ENCODE assay signal across 8 mouse cellular contexts in genomic region chr9:100454664-100454993, GRCm38 (mm10). TPM values are rescaled to one million over a fixed set of nuclear protein-coding genes. Genes with fewer than 3 reads are reported as not detected.
DNase-seq lines count a peak whose midpoint lies in the region; ATAC-seq and TF ChIP-seq lines count a peak whose summit lies in the region.

No protein-coding gene starts in this region.

- H3K9ac ChIP-seq in limb, embryonic 14.5 days (ENCODE audit: low read depth, low read length, severe bottlenecking), result peak overlapping the region; percentile 51

- WGBS in lung, adult 2 months, result 9% methylated on average over 9 of the region's 9 CpGs
- 17% methylated on average over 9 of the region's 9 CpGs for WGBS in limb, embryonic 14.5 days
- WGBS in small intestine, adult 2 months, result 2% methylated on average over 9 of the region's 9 CpGs

- peaks cover 3% of the 10 kb centered on the region; the same call in 1 of the 2 replicates for H3K4me1 ChIP-seq in lung, adult 2 months (ENCODE audit: control insufficient read depth, insufficient read depth, low read length)
- H3K4me1 ChIP-seq in embryonic fibroblast, embryonic 13.5 days (ENCODE audit: control insufficient read depth, insufficient read depth, low read length), result no peaks in the 10 kb centered on the region
- 0 out of 2 replicates have a peak, but pooled peaks cover 5% of the 10 kb centered on the region for H3K4me1 ChIP-seq in limb, embryonic 14.5 days (ENCODE audit: control insufficient read depth, insufficient read depth, low read length)
- 0 out of 2 replicates have a peak, but pooled peaks cover 2% of the 10 kb centered on the region for H3K4me1 ChIP-seq in small intestine, adult 2 months (ENCODE audit: control insufficient read depth, insufficient read depth, insufficient read length, low read length)

- H3K27me3 ChIP-seq in limb, embryonic 14.5 days (ENCODE audit: control insufficient read depth, insufficient read depth, low read length), result no peaks in the 10 kb centered on the region
- H3K27me3 ChIP-seq in small intestine, adult 2 months (ENCODE audit: control insufficient read depth, insufficient read depth, low read length), result no peaks in the 10 kb centered on the region

- H3K27ac ChIP-seq in embryonic fibroblast, embryonic 13.5 days (ENCODE audit: insufficient read depth, low read length), result no peak overlapping the region
- no peak overlapping the region for H3K27ac ChIP-seq in limb, embryonic 14.5 days (replicated peaks; ENCODE audit: low read depth, low read length)
- no peak overlapping the region for H3K27ac ChIP-seq in small intestine, adult 2 months (ENCODE audit: insufficient read depth, low read depth, low read length)

- no peaks in the 10 kb centered on the region for H3K9me3 ChIP-seq in limb, embryonic 14.5 days (ENCODE audit: control insufficient read depth, low read length)

- no peak for TF ChIP-seq POLR2A in lung, adult 2 months (IDR thresholded peaks at IDR 0.05; ENCODE audit: borderline replicate concordance, extremely low read depth, low read depth, low read length)
- no peak for TF ChIP-seq POLR2A in embryonic fibroblast, embryonic 13.5 days (IDR thresholded peaks at IDR 0.05; ENCODE audit: low read depth, low read length)
- TF ChIP-seq POLR2A in limb, embryonic 14.5 days (IDR thresholded peaks at IDR 0.05; ENCODE audit: borderline replicate concordance, extremely low read depth, insufficient read depth, insufficient read length), result no peak
- TF ChIP-seq POLR2A in small intestine, adult 2 months (IDR thresholded peaks at IDR 0.05; ENCODE audit: low read depth, low read length), result no peak

- TF ChIP-seq CTCF in lung, adult 2 months (IDR thresholded peaks at IDR 0.05; ENCODE audit: insufficient read depth, low read length), result no peak
- no peak for TF ChIP-seq CTCF in embryonic fibroblast, embryonic 13.5 days (IDR thresholded peaks at IDR 0.05; ENCODE audit: borderline replicate concordance, insufficient read depth, low read length)
- TF ChIP-seq CTCF in small intestine, adult 2 months (IDR thresholded peaks at IDR 0.05; ENCODE audit: extremely low read depth, insufficient read length, insufficient replicate concordance, low read depth, low read length), result no peak

- peak overlapping the region; percentile 48 for H3K4me3 ChIP-seq in lung, adult 2 months (replicated peaks; ENCODE audit: extremely low read depth, low read depth, low read length)
- H3K4me3 ChIP-seq in embryonic fibroblast, embryonic 13.5 days (ENCODE audit: insufficient read depth, low read length), result peak overlapping the region; percentile 45
- peak overlapping the region; percentile 39 for H3K4me3 ChIP-seq in limb, embryonic 14.5 days (replicated peaks; ENCODE audit: low read length)
- H3K4me3 ChIP-seq in small intestine, adult 2 months (ENCODE audit: low read depth, low read length), result peak overlapping the region; percentile 61

- no peak for ATAC-seq in limb, embryonic 14.5 days (ENCODE audit: low FRiP score, low read depth)

- H3K36me3 ChIP-seq in limb, embryonic 14.5 days (ENCODE audit: control insufficient read depth, insufficient read depth, low read length), result peaks cover 5% of the 10 kb centered on the region; the same call in 1 of the 2 replicates
- peaks cover 10% of the 10 kb centered on the region for H3K36me3 ChIP-seq in small intestine, adult 2 months (ENCODE audit: control insufficient read depth, insufficient read depth, low read length)

- H3K4me2 ChIP-seq in limb, embryonic 14.5 days (replicated peaks; ENCODE audit: low read depth, low read length, severe bottlenecking), result peak overlapping the region; percentile 71

- DNase-seq in lung, adult 2 months, result no peak
- no peak for DNase-seq in lung, postnatal 14 days
- no peak for DNase-seq in limb, embryonic 14.5 days (ENCODE audit: low spot score)
- DNase-seq in adrenal gland, postnatal 25 days, result no peak
- DNase-seq in thymus, postnatal 10 days (ENCODE audit: low spot score in 2 of 2), result no peak
- no peak for DNase-seq in T-cell, adult 2 months (ENCODE audit: low spot score)

RNA-seq across cellular contexts. Expression of gene Il20rb, which starts 32.0 kb away (rescaled TPM):
- polyA plus RNA-seq in lung, adult 2 months (2012; rRNA removed), result 2.7 and 5.9 TPM in 2 replicates
- polyA plus RNA-seq in embryonic fibroblast, embryonic 13.5 days (2011; ENCODE audit: insufficient read length, low read depth, missing spikeins), result 1.5 and 1.9 TPM in 2 replicates
- polyA plus RNA-seq in limb, embryonic 14.5 days (2012; rRNA removed), result 3.8 and 4.0 TPM in 2 replicates
- 2.6 and 4.5 TPM in 2 replicates for polyA plus RNA-seq in limb, embryonic 14.5 days (2014; fragmentation: Nextera tagmentation; extraction: Ambion mirVana)
- polyA plus RNA-seq in small intestine, adult 2 months (2012; rRNA removed), result 0.61 and 1.1 TPM in 2 replicates
- 1.2 and 1.5 TPM in 2 replicates for total RNA-seq in adrenal gland, postnatal 25 days (2021)
